Mouse (Mus musculus) lung, postnatal 25 days (tissue): Measurements from ENCODE around the gene Ly6g6f.
"Not testable (repeated sequence)": the region's sequence is repeated elsewhere in the genome, so short reads cannot be mapped to it uniquely, and the experiment has no call there.

Source experiments
- DNase-seq: peaks from one replicate; pipeline ENCODE4 v3.0.0; 2022; ENCODE audit warnings: low spot score

Ly6g6f gene

GRCm38 (mm10) chr17:35052271-35052798 lies 33.1 kb downstream of the Ly6g6f start:
- DNase-seq = no peak

GRCm38 (mm10) chr17:35051156-35052086 lies 34.0 kb downstream of the Ly6g6f start:
- peak; percentile 90 for DNase-seq

- peak; percentile 87 for DNase-seq
Observed at GRCm38 (mm10) chr17:35050126-35050750, 35.2 kb downstream of the Ly6g6f start.

GRCm38 (mm10) chr17:35049561-35050016 lies 35.8 kb downstream of the Ly6g6f start, which contains the start of gene Clic1:
Gene Clic1, plus strand, starts transcription at chr17:35049966.
- peak; percentile 70 for DNase-seq

- no peak for DNase-seq
Observed at GRCm38 (mm10) chr17:35048932-35049440, 36.4 kb downstream of the Ly6g6f start.

GRCm38 (mm10) chr17:35048149-35048931 lies 37.1 kb downstream of the Ly6g6f start:
- no peak for DNase-seq

GRCm38 (mm10) chr17:35047688-35048087 lies 37.7 kb downstream of the Ly6g6f start:
- DNase-seq = peak; percentile 55

GRCm38 (mm10) chr17:35046681-35047455 lies 38.5 kb downstream of the Ly6g6f start, which contains the start of gene Msh5:
Gene Msh5, minus strand, starts transcription at chr17:35046745.
- peak; percentile 98 for DNase-seq

GRCm38 (mm10) chr17:35045807-35046680 lies 39.4 kb downstream of the Ly6g6f start:
- no peak for DNase-seq

GRCm38 (mm10) chr17:35044904-35045806 lies 40.3 kb downstream of the Ly6g6f start:
- DNase-seq = no peak

- DNase-seq = no peak
Observed at GRCm38 (mm10) chr17:35043794-35044193, 41.6 kb downstream of the Ly6g6f start.

GRCm38 (mm10) chr17:35039121-35039873 lies 46.1 kb downstream of the Ly6g6f start:
- DNase-seq = no peak

- no peak for DNase-seq
Observed at GRCm38 (mm10) chr17:35034896-35035295, 50.5 kb downstream of the Ly6g6f start.

- DNase-seq = not testable (repeated sequence)
Observed at GRCm38 (mm10) chr17:35033703-35034102, 51.7 kb downstream of the Ly6g6f start.

GRCm38 (mm10) chr17:35032323-35032870 lies 53.0 kb downstream of the Ly6g6f start:
- DNase-seq = no peak

GRCm38 (mm10) chr17:35031880-35032279 lies 53.5 kb downstream of the Ly6g6f start:
- DNase-seq = no peak

GRCm38 (mm10) chr17:35031272-35031671 lies 54.1 kb downstream of the Ly6g6f start:
- DNase-seq = no peak
